In the genomic region with DNA sequence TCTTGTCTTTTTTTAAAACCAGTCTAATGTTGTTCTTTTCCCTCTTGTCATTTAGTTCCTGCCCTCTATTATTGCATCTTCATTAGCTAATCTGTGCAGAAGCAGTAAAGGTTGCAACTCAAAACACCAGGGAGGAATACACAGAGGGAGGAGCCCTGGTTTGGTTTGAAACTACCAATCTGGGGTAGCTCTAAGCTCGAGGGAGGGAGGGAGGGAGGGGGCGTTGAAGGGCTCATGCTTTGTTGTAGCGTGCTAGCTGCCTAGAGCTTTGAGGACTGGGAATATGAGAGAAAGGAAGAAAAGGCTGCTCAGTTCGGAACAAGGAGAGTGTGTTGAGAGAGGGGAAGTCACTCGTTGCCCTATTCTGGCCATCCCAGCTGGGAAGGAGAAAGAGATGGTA, we compare ENCODE assay signal across 9 mouse cellular contexts.
DNase-seq lines count a peak whose midpoint lies in the region; ATAC-seq lines count a peak whose summit lies in the region.
"Had no signal": no experiment of that assay in that cellular context is flagged by ENCODE, and none has a peak within 500 bp of the region (broad histone marks: within the 10 kb centered on the region; RNA-seq: fewer than 3 reads in every experiment).

No protein-coding gene starts in this region.

- no peaks in the 10 kb centered on the region for H3K27me3 ChIP-seq in hindbrain, embryonic 10.5 days (ENCODE audit: insufficient read depth, poor library complexity, severe bottlenecking)
- no peaks in the 10 kb centered on the region for H3K27me3 ChIP-seq in hindbrain, embryonic 14.5 days (ENCODE audit: control insufficient read depth, insufficient read depth, low read length)
- H3K27me3 ChIP-seq in forebrain, embryonic 15.5 days = no peaks in the 10 kb centered on the region
- H3K27me3 ChIP-seq in liver, embryonic 16.5 days (ENCODE audit: control insufficient read depth, insufficient read depth, low read depth, low read length) = no peaks in the 10 kb centered on the region

- H3K4me1 ChIP-seq in hindbrain, embryonic 10.5 days (replicated peaks) = peaks cover 14% of the 10 kb centered on the region
- no peaks in the 10 kb centered on the region; the same call in 1 of the 2 replicates for H3K4me1 ChIP-seq in hindbrain, embryonic 14.5 days (replicated peaks; ENCODE audit: control insufficient read depth, insufficient read depth, low read length)
- H3K4me1 ChIP-seq in brown adipose tissue, adult 24 weeks (ENCODE audit: control insufficient read depth, insufficient read depth, insufficient read length, low read length) = peaks cover 16% of the 10 kb centered on the region
- H3K4me1 ChIP-seq in forebrain, embryonic 15.5 days = peaks cover 4% of the 10 kb centered on the region; the same call in 1 of the 2 replicates
- H3K4me1 ChIP-seq in liver, embryonic 16.5 days (ENCODE audit: control insufficient read depth, low read depth, low read length) = peaks cover 33% of the 10 kb centered on the region

- H3K9ac ChIP-seq in hindbrain, embryonic 14.5 days = no peak overlapping the region
- H3K9ac ChIP-seq in forebrain, embryonic 15.5 days (replicated peaks) = no peak overlapping the region
- no peak overlapping the region for H3K9ac ChIP-seq in liver, embryonic 16.5 days (ENCODE audit: low read depth, low read length)

- H3K4me2 ChIP-seq in hindbrain, embryonic 14.5 days (replicated peaks) = no peak overlapping the region
- no peak overlapping the region for H3K4me2 ChIP-seq in forebrain, embryonic 15.5 days (replicated peaks)
- H3K4me2 ChIP-seq in liver, embryonic 16.5 days (ENCODE audit: low read depth, low read length) = no peak overlapping the region

- 36% methylated on average over 5 of the region's 5 CpGs for WGBS in hindbrain, embryonic 10.5 days
- 39% methylated on average over 5 of the region's 5 CpGs for WGBS in hindbrain, embryonic 14.5 days
- 18% methylated on average over 5 of the region's 5 CpGs for WGBS in forebrain, embryonic 15.5 days
- 53% methylated on average over 5 of the region's 5 CpGs for WGBS in liver, embryonic 16.5 days (ENCODE audit: insufficient replicate concordance)

- DNase-seq in hindbrain, embryonic 10.5 days (ENCODE audit: low spot score) = no peak
- DNase-seq in hindbrain, embryonic 14.5 days (ENCODE audit: low spot score) = no peak
- no peak for DNase-seq in B cell, adult 2 months
- no peak for DNase-seq in cerebellum, adult 9-11 months
- no peak for DNase-seq in layer of hippocampus, adult 11-12 months (ENCODE audit: low spot score)
- DNase-seq: adrenal gland, adult 8-10 months had no signal

- H3K4me3 ChIP-seq in hindbrain, embryonic 10.5 days = no peak overlapping the region
- H3K4me3 ChIP-seq in hindbrain, embryonic 14.5 days (replicated peaks; ENCODE audit: low read length) = no peak overlapping the region
- H3K4me3 ChIP-seq in brown adipose tissue, adult 24 weeks (ENCODE audit: insufficient read depth, low read depth, low read length) = no peak overlapping the region
- H3K4me3 ChIP-seq in forebrain, embryonic 15.5 days = no peak overlapping the region
- H3K4me3 ChIP-seq in liver, embryonic 16.5 days (ENCODE audit: low read depth, low read length) = no peak overlapping the region

- no peak for ATAC-seq in hindbrain, embryonic 14.5 days (ENCODE audit: low FRiP score)
- peak; percentile 54; the same call in 1 of the 2 replicates for ATAC-seq in forebrain, embryonic 15.5 days (replicated peaks)
- ATAC-seq in liver, embryonic 16.5 days (ENCODE audit: low read depth) = no peak

- H3K36me3 ChIP-seq in hindbrain, embryonic 10.5 days = peaks cover 11% of the 10 kb centered on the region
- H3K36me3 ChIP-seq in hindbrain, embryonic 14.5 days (replicated peaks; ENCODE audit: control insufficient read depth, insufficient read depth) = no peaks in the 10 kb centered on the region; the same call in 1 of the 2 replicates
- no peaks in the 10 kb centered on the region for H3K36me3 ChIP-seq in forebrain, embryonic 15.5 days
- peaks cover 83% of the 10 kb centered on the region for H3K36me3 ChIP-seq in liver, embryonic 16.5 days (ENCODE audit: control insufficient read depth, insufficient read depth)

- no peaks in the 10 kb centered on the region for H3K9me3 ChIP-seq in hindbrain, embryonic 10.5 days
- no peaks in the 10 kb centered on the region for H3K9me3 ChIP-seq in hindbrain, embryonic 14.5 days (ENCODE audit: control insufficient read depth, low read length)
- H3K9me3 ChIP-seq in forebrain, embryonic 15.5 days = no peaks in the 10 kb centered on the region
- H3K9me3 ChIP-seq in liver, embryonic 16.5 days (replicated peaks; ENCODE audit: control insufficient read depth, low read length) = no peaks in the 10 kb centered on the region

- peak overlapping the region; percentile 56; the same call in 1 of the 2 replicates for H3K27ac ChIP-seq in hindbrain, embryonic 10.5 days
- no peak overlapping the region for H3K27ac ChIP-seq in hindbrain, embryonic 14.5 days
- peak overlapping the region; percentile 74 for H3K27ac ChIP-seq in brown adipose tissue, adult 24 weeks (replicated peaks; ENCODE audit: low read depth, low read length)
- no peak overlapping the region for H3K27ac ChIP-seq in forebrain, embryonic 15.5 days (replicated peaks)
- peak overlapping the region; percentile 49; the same call in 1 of the 2 replicates for H3K27ac ChIP-seq in liver, embryonic 16.5 days (ENCODE audit: low read length)

Comparison
In these comparisons a context has a peak if more than half of its experiments do, and no peak if none do; other contexts are left out.
1. H3K27ac ChIP-seq: peak in hindbrain, embryonic 10.5 days (single experiment), brown adipose tissue, adult 24 weeks (single experiment) and liver, embryonic 16.5 days (single experiment); none in hindbrain, embryonic 14.5 days (single experiment) and forebrain, embryonic 15.5 days (single experiment).